Mouse (Mus musculus) liver, embryonic 14.5 days (tissue): ENCODE data around the gene Tmx1. TPM values are rescaled to one million over a fixed set of nuclear protein-coding genes. Genes with fewer than 3 reads are reported as not detected.

Experiments used
- ATAC-seq: fragments of 200-750 bp; cut with Nextera tagmentation; 2 replicates; pipeline ENCODE4 v1.8.0; 2017; ENCODE audit warnings: moderate number of reproducible peaks, mild to moderate bottlenecking, moderate library complexity; ENCODE audit not compliant: insufficient read depth
- DNase-seq, 3 experiments: peaks; one replicate each; pipeline ENCODE4 v3.0.0-alpha.2; 2012 to 2013; ENCODE audit warnings: low read depth in 3 of 3, low spot score in 3 of 3
- H3K27ac ChIP-seq: fragments of 300-500 bp; sonication (generic); 2 replicates; pipeline ENCODE4 v1.5.1; 2014; ENCODE audit warnings: moderate library complexity, mild to moderate bottlenecking, control low read depth, inconsistent platforms
- H3K27me3 ChIP-seq: fragments of 300-500 bp; sonication (generic); 2 replicates; pipeline ENCODE4 v1.6.1; 2014; ENCODE audit warnings: mild to moderate bottlenecking, low read length, moderate library complexity; ENCODE audit not compliant: control insufficient read depth, insufficient read depth
- H3K36me3 ChIP-seq: fragments of 300-500 bp; sonication (generic); replicated peaks from 2 replicates; pipeline ENCODE4 v1.6.1; 2014; ENCODE audit warnings: low read depth; ENCODE audit not compliant: control insufficient read depth, insufficient read depth
- H3K4me1 ChIP-seq, 2 experiments: fragments of 200-500 bp in 1 of 2; fragments of 300-500 bp in 1 of 2; sonication (generic) in 1 of 2; replicated peaks; 2 replicates each; pipeline ENCODE4 v1.6.1; 2012 to 2014; ENCODE audit warnings: antibody characterized with exemption in 1 of 2, inconsistent platforms in 1 of 2, low read length in 1 of 2; ENCODE audit not compliant: control insufficient read depth in 2 of 2, insufficient read depth in 2 of 2
- H3K4me2 ChIP-seq: fragments of 300-500 bp; sonication (generic); 2 replicates; pipeline ENCODE4 v1.6.1; 2014; ENCODE audit warnings: low read depth, mild to moderate bottlenecking, control low read depth, moderate library complexity
- H3K4me3 ChIP-seq, 2 experiments: fragments of 200-500 bp in 1 of 2; fragments of 300-500 bp in 1 of 2; sonication (generic) in 1 of 2; 2 replicates each; pipeline ENCODE4 v1.5.1; 2012 to 2014; ENCODE audit warnings: low read depth in 2 of 2, low read length in 2 of 2, mild to moderate bottlenecking in 2 of 2, control low read depth in 1 of 2, inconsistent platforms in 1 of 2, moderate library complexity in 1 of 2; ENCODE audit not compliant: insufficient read depth in 1 of 2
- H3K9ac ChIP-seq: fragments of 300-500 bp; sonication (generic); replicated peaks from 2 replicates; pipeline ENCODE4 v1.6.1; 2014; ENCODE audit warnings: mild to moderate bottlenecking, control low read depth, moderate library complexity
- H3K9me3 ChIP-seq: fragments of 300-500 bp; sonication (generic); 2 replicates; pipeline ENCODE4 v1.6.1; 2016; ENCODE audit warnings: low read length, mixed read lengths; ENCODE audit not compliant: control insufficient read depth
- CTCF ChIP-seq: IDR thresholded peaks from 2 replicates; pipeline ENCODE4 v1.5.1; 2016; ENCODE audit warnings: antibody characterized with exemption, low read depth, control low read depth
- EP300 ChIP-seq: IDR thresholded peaks from 2 replicates; pipeline ENCODE4 v1.6.1; 2016; ENCODE audit warnings: antibody characterized with exemption, low read depth
- WGBS: fragments of 180-500 bp; shearing (Covaris S2); extraction: QIAGEN DNeasy Blood & Tissue Kit; methylation state at CpG from one replicate; pipeline ENCODE4 v1.1.7; 2014; ENCODE audit not compliant: insufficient replicate concordance; 5-methylcytosine and 5-hydroxymethylcytosine counted together
- polyA plus RNA-seq, 2 experiments: library from polyadenylated mRNA; depleted of rRNA in 1 of 2; stranded (reverse) in 1 of 2; unstranded in 1 of 2; fragments of >200 nt; fragmentation: Nextera tagmentation in 1 of 2; extraction: Ambion mirVana in 1 of 2; gene quantifications; 2 replicates each; pipeline versions ENCODE4 v1.2.1 to v1.2.3; 2012 to 2014

Gene Tmx1
- polyA plus RNA-seq, 2 experiments = 32.9 to 86.2 TPM

- TF ChIP-seq EP300 (no peak), CTCF (no peak)
- Histone ChIP-seq H3K4me1 (no peaks in the 10 kb centered on the region), H3K9me3 (no peaks in the 10 kb centered on the region), H3K4me3 (no peak overlapping the region), H3K4me2 (no peak overlapping the region), H3K27me3 (no peaks in the 10 kb centered on the region), H3K9ac (no peak overlapping the region), H3K36me3 (no peaks in the 10 kb centered on the region), H3K27ac (no peak overlapping the region)
- DNase-seq (no peak), ATAC-seq (no peak)
- WGBS = 68% methylated on average over 7 of the region's 7 CpGs
Observed at GRCm38 (mm10) chr12:70485956-70486355, 33.1 kb downstream of the Tmx1 start.

GRCm38 (mm10) chr12:70486716-70487480, 34.0 kb downstream of the Tmx1 start:
- H3K9ac ChIP-seq = no peak overlapping the region
- no peaks in the 10 kb centered on the region for H3K4me1 ChIP-seq
- H3K4me2 ChIP-seq = no peak overlapping the region
- DNase-seq = no peak
- no peaks in the 10 kb centered on the region for H3K9me3 ChIP-seq
- H3K4me3 ChIP-seq = no peak overlapping the region
- WGBS = 53% methylated on average over 6 of the region's 6 CpGs
- ATAC-seq = no peak
- H3K27me3 ChIP-seq = no peaks in the 10 kb centered on the region
- TF ChIP-seq EP300 (no peak), CTCF (no peak)
- no peaks in the 10 kb centered on the region for H3K36me3 ChIP-seq
- H3K27ac ChIP-seq = no peak overlapping the region

GRCm38 (mm10) chr12:70492441-70492840, 39.5 kb downstream of the Tmx1 start:
- 79% methylated on average over 10 of the region's 10 CpGs for WGBS
- Histone ChIP-seq H3K27ac (no peak overlapping the region), H3K4me2 (no peak overlapping the region), H3K27me3 (no peaks in the 10 kb centered on the region), H3K4me3 (no peak overlapping the region), H3K9me3 (no peaks in the 10 kb centered on the region), H3K9ac (no peak overlapping the region), H3K36me3 (no peaks in the 10 kb centered on the region), H3K4me1 (no peaks in the 10 kb centered on the region)
- ATAC-seq (no peak), DNase-seq (no peak)
- TF ChIP-seq EP300 (no peak), CTCF (no peak)

- ATAC-seq = no peak
- H3K27me3 ChIP-seq = no peaks in the 10 kb centered on the region
- H3K9ac ChIP-seq = no peak overlapping the region
- no peak overlapping the region for H3K27ac ChIP-seq
- H3K36me3 ChIP-seq = no peaks in the 10 kb centered on the region
- TF ChIP-seq CTCF (peak; percentile 75), EP300 (no peak)
- H3K4me1 ChIP-seq = no peaks in the 10 kb centered on the region
- H3K4me3 ChIP-seq = no peak overlapping the region
- H3K9me3 ChIP-seq = no peaks in the 10 kb centered on the region
- DNase-seq = peak; percentile 12 to 28 (median 18)
- no peak overlapping the region for H3K4me2 ChIP-seq
- WGBS = 48% methylated on average over 10 of the region's 10 CpGs
Observed at GRCm38 (mm10) chr12:70494494-70495281, 41.8 kb downstream of the Tmx1 start.

- TF ChIP-seq EP300 (no peak), CTCF (peak; percentile 8; the same call in 1 of the 2 replicates)
- Histone ChIP-seq H3K4me2 (no peak overlapping the region), H3K4me1 (no peaks in the 10 kb centered on the region), H3K27me3 (no peaks in the 10 kb centered on the region), H3K27ac (no peak overlapping the region), H3K36me3 (no peaks in the 10 kb centered on the region), H3K9ac (no peak overlapping the region), H3K4me3 (no peak overlapping the region), H3K9me3 (no peaks in the 10 kb centered on the region)
- ATAC-seq (no peak), DNase-seq (no peak)
- 52% methylated on average over 4 of the region's 4 CpGs for WGBS
Observed at GRCm38 (mm10) chr12:70495282-70495922, 42.5 kb downstream of the Tmx1 start.
